Mouse (Mus musculus) cerebellum, adult 2 months (tissue): ENCODE data around the gene Frmd5. TPM values are rescaled to one million over a fixed set of nuclear protein-coding genes. Genes with fewer than 3 reads are reported as not detected.

Experiments
- DNase-seq, 2 experiments: peaks; one replicate each; pipeline ENCODE4 v3.0.0; 2021
- H3K27ac ChIP-seq: fragments of 200-500 bp; 2 replicates; pipeline ENCODE4 v1.5.1; 2012; ENCODE audit warnings: low read length, control low read depth, inconsistent platforms; ENCODE audit not compliant: insufficient read depth
- H3K27me3 ChIP-seq: fragments of 200-500 bp; 2 replicates; pipeline ENCODE4 v1.6.1; 2012; ENCODE audit warnings: inconsistent platforms, mild to moderate bottlenecking, low read length, moderate library complexity; ENCODE audit not compliant: control insufficient read depth, insufficient read depth
- H3K4me1 ChIP-seq: fragments of 200-500 bp; 2 replicates; pipeline ENCODE4 v1.6.1; 2011; ENCODE audit warnings: low read length; ENCODE audit not compliant: control insufficient read depth, insufficient read depth
- H3K4me3 ChIP-seq: fragments of 200-500 bp; replicated peaks from 2 replicates; pipeline ENCODE3; 2011; ENCODE audit warnings: mild to moderate bottlenecking, low read depth, low read length, control low read depth; ENCODE audit not compliant: insufficient read depth
- CTCF ChIP-seq: fragments of 200-500 bp; IDR thresholded peaks from 2 replicates; pipeline ENCODE4 v1.5.1; 2011; ENCODE audit warnings: low read depth, mild to moderate bottlenecking, control low read depth, low read length, moderate library complexity, borderline replicate concordance; ENCODE audit not compliant: insufficient read depth
- POLR2A ChIP-seq: fragments of 200-500 bp; IDR thresholded peaks from 2 replicates; pipeline ENCODE4 v1.6.1; 2011; ENCODE audit warnings: low read length, control low read depth, borderline replicate concordance; ENCODE audit not compliant: insufficient read depth
- WGBS: fragments of 180-500 bp; shearing (Covaris S2); methylation state at CpG from one replicate; pipeline ENCODE4 v1.1.7; 2018; 5-methylcytosine and 5-hydroxymethylcytosine counted together
- polyA plus RNA-seq: library from polyadenylated mRNA; depleted of rRNA; stranded (reverse); fragments of >200 nt; gene quantifications from 2 replicates; pipeline ENCODE4 v1.2.3, GENCODE M21; 2012

Frmd5 gene
- polyA plus RNA-seq, 1 experiment, result 55.8 TPM

GRCm38 (mm10) chr2:121707461-121707860, 99.4 kb downstream of the Frmd5 start:
- no peak overlapping the region for H3K4me3 ChIP-seq
- H3K27ac ChIP-seq, result no peak overlapping the region
- WGBS, result 87% methylated on average over 5 of the region's 5 CpGs
- no peak for TF ChIP-seq POLR2A
- TF ChIP-seq CTCF, result no peak
- DNase-seq, result no peak
- no peaks in the 10 kb centered on the region for H3K27me3 ChIP-seq
- H3K4me1 ChIP-seq, result peaks cover 9% of the 10 kb centered on the region

DNA sequence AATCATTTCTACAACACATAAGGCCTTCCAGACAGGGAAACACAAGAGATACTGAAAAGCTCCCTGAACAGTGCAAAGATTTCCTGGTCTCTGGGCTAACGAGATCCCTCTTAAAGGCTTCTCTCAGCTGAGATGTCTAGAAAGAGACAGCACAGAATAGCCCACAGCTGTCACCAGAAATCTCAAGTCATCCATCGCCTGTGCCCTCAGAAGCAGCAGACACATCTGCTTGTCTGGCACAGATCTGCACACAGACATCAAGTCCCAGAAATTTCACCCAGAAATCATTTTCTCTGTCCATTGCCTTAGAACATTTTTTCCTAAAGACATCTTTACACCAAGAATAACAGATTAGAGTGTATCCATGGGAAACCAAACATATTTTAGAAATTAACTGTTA, 101.1 kb downstream of the Frmd5 start:
- TF ChIP-seq POLR2A (no peak), CTCF (no peak)
- Histone ChIP-seq H3K4me3 (no peak overlapping the region), H3K27ac (no peak overlapping the region), H3K27me3 (no peaks in the 10 kb centered on the region), H3K4me1 (peaks cover 6% of the 10 kb centered on the region; the same call in 1 of the 2 replicates)
- 50% methylated on average over 2 of the region's 2 CpGs for WGBS
- DNase-seq, result no peak

DNA sequence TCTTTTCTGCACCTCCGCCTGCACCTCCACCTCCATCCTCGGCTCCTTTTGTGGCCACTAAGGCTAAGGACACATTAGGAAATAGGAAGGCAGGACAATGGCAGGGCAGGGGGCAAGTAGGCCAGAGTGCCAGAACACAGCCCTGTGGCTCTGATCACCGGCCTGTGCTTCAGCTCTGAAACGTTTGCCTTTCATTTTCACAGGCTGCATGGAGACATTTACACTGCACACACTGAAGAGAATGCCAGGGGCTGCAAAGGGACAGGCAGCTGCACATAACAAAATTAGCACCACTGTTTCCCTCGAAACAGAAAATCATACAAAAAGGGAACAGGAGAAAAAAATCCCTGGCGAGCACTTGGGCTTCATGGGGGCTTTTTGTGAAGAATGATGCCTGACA, 107.6 kb downstream of the Frmd5 start:
- Histone ChIP-seq H3K27me3 (no peaks in the 10 kb centered on the region), H3K4me3 (no peak overlapping the region), H3K4me1 (no peaks in the 10 kb centered on the region), H3K27ac (no peak overlapping the region)
- TF ChIP-seq POLR2A (no peak), CTCF (no peak)
- WGBS, result 60% methylated on average over 6 of the region's 6 CpGs
- DNase-seq, result no peak

- DNase-seq, result no peak
- 90% methylated on average over 10 of the region's 10 CpGs for WGBS
- Histone ChIP-seq H3K27ac (no peak overlapping the region), H3K27me3 (no peaks in the 10 kb centered on the region), H3K4me1 (no peaks in the 10 kb centered on the region), H3K4me3 (no peak overlapping the region)
- TF ChIP-seq POLR2A, result no peak
- TF ChIP-seq CTCF, result no peak
These were observed 111.5 kb downstream of the Frmd5 start for GRCm38 (mm10) chr2:121695436-121695835.

GRCm38 (mm10) chr2:121688107-121688506, 118.8 kb downstream of the Frmd5 start:
- Histone ChIP-seq H3K4me1 (no peaks in the 10 kb centered on the region), H3K27me3 (no peaks in the 10 kb centered on the region), H3K27ac (no peak overlapping the region), H3K4me3 (no peak overlapping the region)
- no peak for TF ChIP-seq POLR2A
- TF ChIP-seq CTCF, result no peak
- DNase-seq, result peak in 1 of 2 experiments; percentile 26
- WGBS, result 79% methylated on average over 2 of the region's 2 CpGs

DNA sequence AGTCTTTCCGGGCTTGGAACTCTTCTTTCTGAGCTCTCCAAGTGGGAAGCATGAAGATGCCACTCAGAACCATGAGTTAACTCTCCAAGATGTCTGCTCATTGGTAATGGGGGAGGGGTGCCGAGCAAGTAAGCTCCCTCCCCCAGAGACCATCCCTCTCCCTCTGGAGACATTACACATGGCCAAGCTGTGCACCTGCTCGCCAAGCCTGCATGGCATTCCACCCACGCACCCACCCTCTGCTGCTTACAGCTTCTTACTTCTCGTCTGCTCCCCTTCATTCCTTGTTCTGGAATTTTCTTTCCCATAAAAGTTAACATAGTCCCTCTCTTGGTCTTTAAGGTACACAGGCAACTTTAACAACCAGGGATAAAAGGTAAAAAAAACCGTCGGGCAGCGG, 123.3 kb downstream of the Frmd5 start:
- H3K27ac ChIP-seq, result no peak overlapping the region
- TF ChIP-seq POLR2A (no peak), CTCF (no peak)
- no peak for DNase-seq
- no peaks in the 10 kb centered on the region for H3K27me3 ChIP-seq
- no peaks in the 10 kb centered on the region for H3K4me1 ChIP-seq
- 83% methylated on average over 8 of the region's 8 CpGs for WGBS
- H3K4me3 ChIP-seq, result no peak overlapping the region

DNA sequence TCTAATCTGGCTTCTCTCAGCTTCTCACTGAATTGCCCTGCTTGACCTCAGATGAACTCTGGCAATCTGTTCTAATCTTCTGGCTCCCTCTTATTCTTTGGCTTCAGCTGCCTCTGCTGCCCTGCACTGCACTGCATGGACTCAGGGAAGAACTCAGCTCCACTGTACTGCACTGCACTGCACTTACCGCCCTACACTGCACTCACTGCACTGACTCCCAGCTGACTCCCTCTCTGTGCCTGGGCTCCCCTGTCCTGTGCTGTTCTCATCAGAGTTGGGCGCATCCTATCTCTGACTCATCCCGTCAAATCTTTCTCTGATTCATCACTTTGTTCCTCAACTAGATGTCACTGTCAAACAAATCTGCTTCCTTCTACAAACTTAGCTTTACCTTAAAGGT, 124.5 kb downstream of the Frmd5 start:
- no peak for DNase-seq
- no peaks in the 10 kb centered on the region for H3K27me3 ChIP-seq
- H3K4me1 ChIP-seq, result no peaks in the 10 kb centered on the region; the same call in 1 of the 2 replicates
- H3K4me3 ChIP-seq, result no peak overlapping the region
- WGBS, result 96% methylated on average over 3 of the region's 3 CpGs
- TF ChIP-seq CTCF, result no peak
- no peak for TF ChIP-seq POLR2A
- H3K27ac ChIP-seq, result no peak overlapping the region

GRCm38 (mm10) chr2:121679711-121680110, 127.2 kb downstream of the Frmd5 start:
- no peak for DNase-seq
- Histone ChIP-seq H3K4me3 (no peak overlapping the region), H3K27ac (no peak overlapping the region), H3K27me3 (no peaks in the 10 kb centered on the region), H3K4me1 (peaks cover 3% of the 10 kb centered on the region; the same call in 1 of the 2 replicates)
- TF ChIP-seq POLR2A (no peak), CTCF (no peak)
- WGBS, result 83% methylated on average over 7 of the region's 7 CpGs
